Mouse (Mus musculus): ENCODE results near the gene Otub2. TPM values are rescaled to one million over a fixed set of nuclear protein-coding genes. Genes with fewer than 3 reads are reported as not detected.
A peak's percentile ranks its signal among the peaks of the same experiment; 100 is the strongest.

Gene Otub2
- polyA plus RNA-seq, 1 experiment = 2.0 TPM

- WGBS = 89% methylated on average over 7 of the region's 7 CpGs
- DNase-seq = no peak
Observed at GRCm38 (mm10) chr12:103396751-103397150, 8.3 kb downstream of the Otub2 start.

GRCm38 (mm10) chr12:103404131-103404530, 15.6 kb downstream of the Otub2 start:
- TF ChIP-seq POLR2A (IDR thresholded peaks at IDR 0.05; ENCODE audit: control insufficient read depth, extremely low read depth, insufficient read depth, low read length, poor library complexity) (no peak), CTCF (IDR thresholded peaks at IDR 0.05; ENCODE audit: borderline replicate concordance, control insufficient read depth, extremely low read depth, insufficient read depth, low read length, poor library complexity) (no peak)
- no peaks in the 10 kb centered on the region for H3K27me3 ChIP-seq (ENCODE audit: control insufficient read depth, insufficient read depth, low read length)
- no peak overlapping the region for H3K27ac ChIP-seq (ENCODE audit: control insufficient read depth, insufficient read depth, low read length)
- peaks cover 38% of the 10 kb centered on the region for H3K36me3 ChIP-seq (ENCODE audit: control insufficient read depth, insufficient read depth, low read length)
- no peak overlapping the region for H3K4me3 ChIP-seq (ENCODE audit: control insufficient read depth, insufficient read depth, low read length)
- WGBS = 93% methylated on average over 18 of the region's 18 CpGs
- H3K4me1 ChIP-seq (replicated peaks; ENCODE audit: control insufficient read depth, insufficient read depth, low read length) = no peaks in the 10 kb centered on the region
- DNase-seq = no peak

More at GRCm38 (mm10) chr12:103396751-103397150, 8.3 kb downstream of the Otub2 start:
- no peaks in the 10 kb centered on the region for H3K36me3 ChIP-seq (ENCODE audit: control insufficient read depth, insufficient read depth, low read length)
- TF ChIP-seq CTCF (IDR thresholded peaks at IDR 0.05; ENCODE audit: borderline replicate concordance, control insufficient read depth, extremely low read depth, insufficient read depth, low read length, poor library complexity) = no peak
- TF ChIP-seq POLR2A (IDR thresholded peaks at IDR 0.05; ENCODE audit: control insufficient read depth, extremely low read depth, insufficient read depth, low read length, poor library complexity) = no peak
- H3K4me1 ChIP-seq (replicated peaks; ENCODE audit: control insufficient read depth, insufficient read depth, low read length) = no peaks in the 10 kb centered on the region
- H3K27me3 ChIP-seq (ENCODE audit: control insufficient read depth, insufficient read depth, low read length) = no peaks in the 10 kb centered on the region
- H3K4me3 ChIP-seq (ENCODE audit: control insufficient read depth, insufficient read depth, low read length) = no peak overlapping the region
- no peak overlapping the region for H3K27ac ChIP-seq (ENCODE audit: control insufficient read depth, insufficient read depth, low read length)

- TF ChIP-seq CTCF (IDR thresholded peaks at IDR 0.05; ENCODE audit: borderline replicate concordance, control insufficient read depth, extremely low read depth, insufficient read depth, low read length, poor library complexity) = no peak
- Histone ChIP-seq H3K4me3 (ENCODE audit: control insufficient read depth, insufficient read depth, low read length) (no peak within 1 kb of the TSS), H3K4me1 (replicated peaks; ENCODE audit: control insufficient read depth, insufficient read depth, low read length) (no peaks in the 10 kb centered on the region), H3K27ac (ENCODE audit: control insufficient read depth, insufficient read depth, low read length) (no peak within 1 kb of the TSS), H3K27me3 (ENCODE audit: control insufficient read depth, insufficient read depth, low read length) (no peaks in the 10 kb centered on the region), H3K36me3 (ENCODE audit: control insufficient read depth, insufficient read depth, low read length) (peaks cover 71% of the 10 kb centered on the region)
- no peak for DNase-seq
- 98% methylated on average over 4 of the region's 4 CpGs for WGBS
Observed at GRCm38 (mm10) chr12:103407720-103408119, 19.2 kb downstream of the Otub2 start, which contains the start of gene 9330161L09Rik. TSS of gene 9330161L09Rik (minus strand) at chr12:103407820.

GRCm38 (mm10) chr12:103408144-103408543, 19.7 kb downstream of the Otub2 start:
- peaks cover 75% of the 10 kb centered on the region for H3K36me3 ChIP-seq (ENCODE audit: control insufficient read depth, insufficient read depth, low read length)
- 94% methylated on average over 10 of the region's 10 CpGs for WGBS

GRCm38 (mm10) chr12:103425016-103425728, 36.7 kb downstream of the Otub2 start:
- Histone ChIP-seq H3K4me1 (replicated peaks; ENCODE audit: control insufficient read depth, insufficient read depth, low read length) (peaks cover 14% of the 10 kb centered on the region), H3K36me3 (ENCODE audit: control insufficient read depth, insufficient read depth, low read length) (peaks cover 9% of the 10 kb centered on the region), H3K27me3 (ENCODE audit: control insufficient read depth, insufficient read depth, low read length) (no peaks in the 10 kb centered on the region), H3K4me3 (ENCODE audit: control insufficient read depth, insufficient read depth, low read length) (peak overlapping the region; percentile 83), H3K27ac (ENCODE audit: control insufficient read depth, insufficient read depth, low read length) (no peak overlapping the region)
- 10% methylated on average over 33 of the region's 33 CpGs for WGBS
- TF ChIP-seq POLR2A (IDR thresholded peaks at IDR 0.05; ENCODE audit: control insufficient read depth, extremely low read depth, insufficient read depth, low read length, poor library complexity) (no peak), CTCF (IDR thresholded peaks at IDR 0.05; ENCODE audit: borderline replicate concordance, control insufficient read depth, extremely low read depth, insufficient read depth, low read length, poor library complexity) (no peak)
- DNase-seq = no peak

More at GRCm38 (mm10) chr12:103408144-103408543, 19.7 kb downstream of the Otub2 start:
- no peaks in the 10 kb centered on the region for H3K4me1 ChIP-seq (replicated peaks; ENCODE audit: control insufficient read depth, insufficient read depth, low read length)
- DNase-seq = no peak
- TF ChIP-seq POLR2A (IDR thresholded peaks at IDR 0.05; ENCODE audit: control insufficient read depth, extremely low read depth, insufficient read depth, low read length, poor library complexity) (no peak), CTCF (IDR thresholded peaks at IDR 0.05; ENCODE audit: borderline replicate concordance, control insufficient read depth, extremely low read depth, insufficient read depth, low read length, poor library complexity) (no peak)
- no peak overlapping the region for H3K4me3 ChIP-seq (ENCODE audit: control insufficient read depth, insufficient read depth, low read length)
- H3K27ac ChIP-seq (ENCODE audit: control insufficient read depth, insufficient read depth, low read length) = no peak overlapping the region
- H3K27me3 ChIP-seq (ENCODE audit: control insufficient read depth, insufficient read depth, low read length) = no peaks in the 10 kb centered on the region

- H3K36me3 ChIP-seq (ENCODE audit: control insufficient read depth, insufficient read depth, low read length) = peaks cover 9% of the 10 kb centered on the region
- H3K27me3 ChIP-seq (ENCODE audit: control insufficient read depth, insufficient read depth, low read length) = no peaks in the 10 kb centered on the region
- TF ChIP-seq POLR2A (IDR thresholded peaks at IDR 0.05; ENCODE audit: control insufficient read depth, extremely low read depth, insufficient read depth, low read length, poor library complexity) (peak; percentile 73; the same call in 1 of the 2 replicates), CTCF (IDR thresholded peaks at IDR 0.05; ENCODE audit: borderline replicate concordance, control insufficient read depth, extremely low read depth, insufficient read depth, low read length, poor library complexity) (peak; percentile 83; the same call in 1 of the 2 replicates)
- under 1% methylated on average over 33 of the region's 33 CpGs for WGBS
- peak; percentile 98 for DNase-seq
- peaks cover 14% of the 10 kb centered on the region for H3K4me1 ChIP-seq (replicated peaks; ENCODE audit: control insufficient read depth, insufficient read depth, low read length)
- peak within 1 kb of the TSS; percentile 83 for H3K4me3 ChIP-seq (ENCODE audit: control insufficient read depth, insufficient read depth, low read length)
- H3K27ac ChIP-seq (ENCODE audit: control insufficient read depth, insufficient read depth, low read length) = no peak within 1 kb of the TSS
Observed at GRCm38 (mm10) chr12:103425729-103426470, 37.4 kb downstream of the Otub2 start, which contains the start of gene Ddx24. TSS of gene Ddx24 (minus strand) at chr12:103425830.
